Mouse (Mus musculus): Measurements from ENCODE around the gene Spns2. TPM values are rescaled to one million over a fixed set of nuclear protein-coding genes. Genes with fewer than 3 reads are reported as not detected.

Gene Spns2
- polyA plus RNA-seq, 1 experiment from 2014 or later, result 12.6 TPM

DNA sequence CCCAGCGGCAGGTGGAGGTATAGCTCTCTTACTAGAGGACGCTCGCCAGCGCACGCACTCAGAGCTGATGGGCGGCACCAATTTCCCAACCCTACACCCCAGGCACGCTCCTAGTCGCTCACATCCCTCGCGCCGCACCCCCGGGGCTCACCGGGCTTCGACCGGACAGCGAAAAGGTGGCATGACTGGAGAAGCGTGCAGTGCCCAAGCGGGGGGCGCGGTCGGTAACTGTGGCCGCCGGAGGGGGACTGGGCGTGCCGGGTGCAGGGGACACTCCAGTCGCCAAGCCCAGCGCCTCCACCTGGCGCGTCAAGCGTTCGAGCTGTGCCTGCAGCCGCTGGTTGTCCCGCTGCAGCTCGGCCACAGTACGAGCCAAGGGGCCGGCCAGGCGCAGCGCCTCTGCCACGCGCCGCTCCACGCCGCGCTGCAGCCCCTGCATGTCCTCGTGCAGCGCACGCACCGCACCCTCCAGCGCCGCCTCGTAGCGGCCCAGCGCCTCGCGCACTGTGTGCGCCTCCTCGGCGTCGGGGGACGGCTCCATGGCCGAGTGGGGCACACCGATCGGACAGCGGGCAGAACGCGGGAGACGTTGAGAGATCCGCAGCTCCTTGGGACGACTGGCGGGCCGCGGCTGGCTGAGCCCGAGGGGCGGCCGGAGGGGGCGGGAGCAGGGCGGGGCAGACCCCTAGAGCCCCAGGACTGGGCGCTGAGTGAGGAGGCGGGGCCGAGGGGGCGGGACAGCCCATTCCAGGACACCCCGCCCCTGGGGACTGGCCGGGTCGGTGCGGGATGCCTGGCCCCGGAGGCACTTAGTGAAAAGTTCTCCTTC, 78.4 kb downstream of the Spns2 start, which contains the start of gene Smtnl2:
Gene Smtnl2 (minus strand): TSS at position 621 of the 829 bp plus-strand sequence.
- peaks cover 12% of the 10 kb centered on the region; the same call in 1 of the 2 replicates for H3K27me3 ChIP-seq (ENCODE audit: control insufficient read depth, insufficient read depth, low read length)
- no peaks in the 10 kb centered on the region for H3K9me3 ChIP-seq (ENCODE audit: control insufficient read depth, low read length)
- no peak within 1 kb of the TSS for H3K27ac ChIP-seq (replicated peaks; ENCODE audit: low read depth, low read length)
- peak within 1 kb of the TSS; percentile 63 for H3K9ac ChIP-seq (replicated peaks; ENCODE audit: low read length)
- H3K4me1 ChIP-seq (ENCODE audit: control insufficient read depth, insufficient read depth, low read length), result peaks cover 13% of the 10 kb centered on the region
- H3K4me3 ChIP-seq (replicated peaks; ENCODE audit: low read depth, low read length), result peak within 1 kb of the TSS; percentile 55
- no peaks in the 10 kb centered on the region for H3K36me3 ChIP-seq (ENCODE audit: control insufficient read depth, insufficient read depth, low read length)
- under 1% methylated on average over 82 of the region's 86 CpGs for WGBS
- ATAC-seq (ENCODE audit: low FRiP score, low TSS enrichment), result peak; percentile 70
- DNase-seq, result peak; percentile 82
- peak within 1 kb of the TSS; percentile 95 for H3K4me2 ChIP-seq (ENCODE audit: low read length)

DNA sequence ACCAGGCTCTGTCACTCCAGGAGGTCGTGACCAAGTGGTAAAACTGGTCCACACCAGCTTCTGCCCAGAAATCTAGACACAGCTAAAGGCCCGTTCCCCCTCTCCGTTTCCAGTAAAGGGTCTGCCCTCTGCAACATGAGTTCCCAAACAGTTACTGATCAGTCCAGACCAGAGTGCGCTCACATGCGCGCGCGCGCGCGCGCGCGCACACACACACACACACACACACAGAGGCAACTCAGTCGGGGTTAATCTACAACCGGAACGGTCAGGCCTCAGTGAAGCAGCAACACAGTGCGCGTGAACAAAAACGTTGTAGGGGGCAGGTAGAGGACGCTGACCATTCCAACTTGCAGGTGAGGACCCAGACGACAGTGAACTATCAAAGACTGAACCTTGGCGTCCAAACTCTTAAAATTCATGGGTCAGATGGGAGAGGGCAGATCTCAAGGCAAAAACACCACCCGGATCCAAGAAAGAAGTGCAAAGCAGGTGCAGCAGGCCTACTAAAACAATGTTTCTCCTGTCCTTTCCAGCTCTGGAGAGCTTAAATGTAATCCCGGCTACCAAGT, 79.1 kb downstream of the Spns2 start:
- ATAC-seq (ENCODE audit: low FRiP score, low TSS enrichment), result no peak; the same call in 1 of the 2 replicates
- under 1% methylated on average over 25 of the region's 25 CpGs for WGBS
- Histone ChIP-seq H3K4me3 (replicated peaks; ENCODE audit: low read depth, low read length) (peak overlapping the region; percentile 55), H3K9me3 (ENCODE audit: control insufficient read depth, low read length) (no peaks in the 10 kb centered on the region), H3K36me3 (ENCODE audit: control insufficient read depth, insufficient read depth, low read length) (no peaks in the 10 kb centered on the region), H3K27me3 (ENCODE audit: control insufficient read depth, insufficient read depth, low read length) (peaks cover 12% of the 10 kb centered on the region; the same call in 1 of the 2 replicates), H3K4me1 (ENCODE audit: control insufficient read depth, insufficient read depth, low read length) (peaks cover 13% of the 10 kb centered on the region), H3K4me2 (ENCODE audit: low read length) (peak overlapping the region; percentile 95), H3K27ac (replicated peaks; ENCODE audit: low read depth, low read length) (no peak overlapping the region), H3K9ac (replicated peaks; ENCODE audit: low read length) (peak overlapping the region; percentile 63; the same call in 1 of the 2 replicates)
- DNase-seq, result peak; percentile 23

DNA sequence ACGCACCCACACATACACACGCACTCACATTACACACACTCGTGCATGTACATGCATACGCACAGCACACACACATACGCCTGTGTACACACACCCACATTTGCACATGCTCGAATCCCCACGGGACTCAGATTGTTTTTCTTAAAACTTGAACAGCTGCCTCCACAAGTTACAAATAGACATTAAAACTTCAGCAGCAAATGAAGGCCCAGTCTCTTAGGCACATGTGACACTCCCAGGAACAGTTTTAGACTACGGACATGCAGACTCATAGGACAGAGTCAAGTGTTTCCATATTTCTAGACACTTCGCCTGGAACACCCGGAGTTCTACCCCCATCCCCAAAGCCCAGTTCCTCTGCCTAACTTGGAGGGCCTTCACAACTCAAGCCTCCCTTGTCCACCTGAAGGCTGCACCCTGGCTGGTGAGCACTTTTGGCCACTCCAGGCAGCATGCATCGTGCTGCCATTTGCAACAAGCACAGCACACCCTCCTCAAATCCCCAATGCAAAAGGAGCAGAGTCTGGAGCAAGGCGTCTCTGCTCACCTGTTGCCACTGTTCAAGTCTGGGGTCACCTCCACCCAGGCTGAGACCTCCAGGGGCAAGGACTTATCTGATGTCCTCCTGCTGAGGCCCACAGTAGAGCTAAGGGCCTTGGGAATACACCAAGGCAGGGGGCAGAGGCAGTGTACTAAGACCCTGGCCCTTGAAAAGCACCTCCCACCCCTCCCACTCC, 79.9 kb downstream of the Spns2 start:
- Histone ChIP-seq H3K4me3 (replicated peaks; ENCODE audit: low read depth, low read length) (no peak overlapping the region), H3K4me1 (ENCODE audit: control insufficient read depth, insufficient read depth, low read length) (peaks cover 13% of the 10 kb centered on the region), H3K4me2 (ENCODE audit: low read length) (no peak overlapping the region), H3K27ac (replicated peaks; ENCODE audit: low read depth, low read length) (no peak overlapping the region), H3K9ac (replicated peaks; ENCODE audit: low read length) (no peak overlapping the region), H3K9me3 (ENCODE audit: control insufficient read depth, low read length) (no peaks in the 10 kb centered on the region), H3K36me3 (ENCODE audit: control insufficient read depth, insufficient read depth, low read length) (no peaks in the 10 kb centered on the region), H3K27me3 (ENCODE audit: control insufficient read depth, insufficient read depth, low read length) (peaks cover 12% of the 10 kb centered on the region; the same call in 1 of the 2 replicates)
- DNase-seq (no peak), ATAC-seq (ENCODE audit: low FRiP score, low TSS enrichment) (no peak)
- WGBS, result 70% methylated on average over 12 of the region's 12 CpGs

DNA sequence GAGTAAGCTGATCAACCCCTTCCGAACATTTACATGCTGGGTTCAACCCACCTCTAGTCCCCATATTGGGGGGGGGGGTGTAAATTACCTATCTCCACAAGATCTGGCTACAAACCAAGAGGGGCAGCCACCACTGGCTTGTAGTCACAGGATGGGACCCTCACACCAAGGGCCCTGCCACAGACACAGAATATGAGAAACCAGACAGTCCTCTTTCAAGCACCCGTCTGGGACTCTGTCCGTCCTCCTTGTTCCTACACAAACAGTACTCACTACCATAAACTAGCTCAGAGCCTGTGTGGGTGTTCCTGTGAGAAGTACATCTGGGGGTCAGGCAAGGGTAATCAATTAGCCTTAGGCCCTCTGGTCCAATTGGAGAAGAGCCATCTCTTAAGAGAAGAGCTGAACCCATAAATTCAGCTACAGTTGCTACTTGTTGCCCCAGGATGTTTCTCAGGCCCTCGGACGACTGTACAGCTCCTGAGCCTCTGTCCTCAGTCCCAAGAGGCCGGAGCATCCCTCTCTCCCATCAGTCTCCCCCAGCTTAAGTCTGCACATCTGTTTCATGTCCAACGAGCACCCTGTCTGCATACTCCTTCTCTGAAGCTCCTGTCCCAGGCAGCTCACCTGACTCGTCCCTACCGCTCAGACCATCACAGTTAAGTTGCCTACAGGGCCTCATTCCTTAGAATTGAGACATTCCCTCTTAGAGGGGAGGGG, 81.1 kb downstream of the Spns2 start:
- no peak overlapping the region for H3K27ac ChIP-seq (replicated peaks; ENCODE audit: low read depth, low read length)
- H3K4me1 ChIP-seq (ENCODE audit: control insufficient read depth, insufficient read depth, low read length), result peaks cover 13% of the 10 kb centered on the region
- peaks cover 10% of the 10 kb centered on the region; the same call in 1 of the 2 replicates for H3K27me3 ChIP-seq (ENCODE audit: control insufficient read depth, insufficient read depth, low read length)

DNA sequence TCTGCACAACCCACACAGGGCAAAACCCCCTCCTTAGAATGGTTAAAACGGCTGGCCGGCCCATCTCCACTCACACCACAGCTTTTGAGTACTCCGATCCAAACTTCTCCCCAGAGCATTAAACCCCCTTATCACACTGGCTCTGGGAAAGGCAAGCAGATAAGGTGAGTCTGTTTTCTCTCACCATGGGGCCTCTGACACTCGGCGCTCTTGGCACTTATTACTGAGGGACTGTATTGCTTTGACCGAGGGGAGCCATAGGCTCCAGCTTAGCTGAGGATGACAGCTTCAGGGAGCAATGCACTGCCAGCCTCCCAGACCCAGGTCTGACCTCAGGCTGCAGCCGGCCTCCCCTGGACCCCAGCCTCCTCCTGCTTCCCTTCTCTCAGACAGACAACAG, 82.1 kb downstream of the Spns2 start:
- H3K27me3 ChIP-seq (ENCODE audit: control insufficient read depth, insufficient read depth, low read length), result peaks cover 10% of the 10 kb centered on the region; the same call in 1 of the 2 replicates
- no peak overlapping the region for H3K4me2 ChIP-seq (ENCODE audit: low read length)
- no peak for ATAC-seq (ENCODE audit: low FRiP score, low TSS enrichment)
- WGBS, result 21% methylated on average over 7 of the region's 7 CpGs
- H3K4me3 ChIP-seq (replicated peaks; ENCODE audit: low read depth, low read length), result no peak overlapping the region
- H3K9ac ChIP-seq (replicated peaks; ENCODE audit: low read length), result no peak overlapping the region
- H3K27ac ChIP-seq (replicated peaks; ENCODE audit: low read depth, low read length), result no peak overlapping the region
- H3K9me3 ChIP-seq (ENCODE audit: control insufficient read depth, low read length), result no peaks in the 10 kb centered on the region
- no peak for DNase-seq
- H3K4me1 ChIP-seq (ENCODE audit: control insufficient read depth, insufficient read depth, low read length), result peaks cover 13% of the 10 kb centered on the region
- H3K36me3 ChIP-seq (ENCODE audit: control insufficient read depth, insufficient read depth, low read length), result no peaks in the 10 kb centered on the region

More for the DNA sequence above, 81.1 kb downstream of the Spns2 start:
- ATAC-seq (ENCODE audit: low FRiP score, low TSS enrichment), result no peak
- no peaks in the 10 kb centered on the region for H3K36me3 ChIP-seq (ENCODE audit: control insufficient read depth, insufficient read depth, low read length)
- no peak for DNase-seq
- no peak overlapping the region for H3K4me2 ChIP-seq (ENCODE audit: low read length)
- 64% methylated on average over 9 of the region's 9 CpGs for WGBS
- no peak overlapping the region for H3K9ac ChIP-seq (replicated peaks; ENCODE audit: low read length)
- H3K9me3 ChIP-seq (ENCODE audit: control insufficient read depth, low read length), result no peaks in the 10 kb centered on the region
- no peak overlapping the region for H3K4me3 ChIP-seq (replicated peaks; ENCODE audit: low read depth, low read length)

DNA sequence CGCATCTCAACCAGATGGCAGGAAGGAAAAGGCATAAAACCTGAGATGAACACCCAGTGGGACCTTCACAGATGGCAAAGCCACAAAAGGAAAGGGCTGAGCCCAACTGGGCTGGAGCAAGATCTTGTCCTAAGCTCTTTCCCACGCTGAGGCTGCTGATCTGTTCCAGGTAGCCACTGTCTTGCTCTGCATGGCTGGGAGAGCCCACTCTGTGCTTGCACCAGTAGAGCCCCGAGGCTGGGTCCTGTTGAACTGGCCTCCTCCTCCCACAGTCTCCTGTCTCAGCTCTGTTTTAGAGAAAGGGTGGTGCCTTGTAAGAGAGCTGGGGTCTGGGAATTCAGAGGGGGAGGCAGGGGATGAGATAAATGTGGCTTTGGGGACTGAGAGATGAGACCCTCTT, 82.6 kb downstream of the Spns2 start:
- H3K27me3 ChIP-seq (ENCODE audit: control insufficient read depth, insufficient read depth, low read length), result peaks cover 9% of the 10 kb centered on the region; the same call in 1 of the 2 replicates
- H3K4me3 ChIP-seq (replicated peaks; ENCODE audit: low read depth, low read length), result no peak overlapping the region
- no peak overlapping the region for H3K9ac ChIP-seq (replicated peaks; ENCODE audit: low read length)
- ATAC-seq (ENCODE audit: low FRiP score, low TSS enrichment) (no peak), DNase-seq (no peak)
- no peak overlapping the region for H3K4me2 ChIP-seq (ENCODE audit: low read length)
- WGBS, result 9% methylated on average over 3 of the region's 3 CpGs
- no peak overlapping the region for H3K27ac ChIP-seq (replicated peaks; ENCODE audit: low read depth, low read length)
- H3K36me3 ChIP-seq (ENCODE audit: control insufficient read depth, insufficient read depth, low read length), result no peaks in the 10 kb centered on the region
- no peaks in the 10 kb centered on the region for H3K9me3 ChIP-seq (ENCODE audit: control insufficient read depth, low read length)
- peaks cover 13% of the 10 kb centered on the region for H3K4me1 ChIP-seq (ENCODE audit: control insufficient read depth, insufficient read depth, low read length)

DNA sequence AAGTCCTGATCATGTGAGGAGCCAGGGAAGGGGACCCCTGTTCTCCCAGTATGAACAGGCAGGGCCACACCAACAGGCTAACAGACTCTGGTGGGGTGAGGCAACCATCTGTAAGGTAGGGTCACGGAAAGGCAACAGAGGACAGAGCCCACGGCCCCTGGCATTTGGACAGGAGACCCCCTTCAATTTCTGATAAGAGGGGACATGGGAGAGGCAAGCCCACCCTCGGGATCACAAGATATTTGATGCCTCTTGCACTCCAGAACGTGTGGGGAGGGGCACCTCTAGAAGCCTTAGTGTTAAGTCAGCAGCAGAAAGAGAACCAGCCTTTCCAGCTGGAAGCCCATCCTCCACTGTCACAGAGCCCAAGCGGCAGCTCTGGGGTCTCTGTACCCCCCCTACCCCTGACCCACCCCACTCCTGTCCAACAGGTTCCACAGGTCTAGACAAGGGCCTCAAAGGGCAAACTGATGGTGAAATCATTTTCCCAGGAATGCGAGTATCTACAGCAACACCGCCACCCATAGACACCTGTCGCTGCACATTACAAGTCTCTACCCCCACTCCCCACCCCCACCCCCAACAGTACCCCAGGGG, 83.5 kb downstream of the Spns2 start:
- no peak overlapping the region for H3K9ac ChIP-seq (replicated peaks; ENCODE audit: low read length)
- peaks cover under 1% of the 10 kb centered on the region; the same call in 1 of the 2 replicates for H3K27me3 ChIP-seq (ENCODE audit: control insufficient read depth, insufficient read depth, low read length)
- DNase-seq (no peak), ATAC-seq (ENCODE audit: low FRiP score, low TSS enrichment) (no peak)
- H3K36me3 ChIP-seq (ENCODE audit: control insufficient read depth, insufficient read depth, low read length), result no peaks in the 10 kb centered on the region
- H3K9me3 ChIP-seq (ENCODE audit: control insufficient read depth, low read length), result no peaks in the 10 kb centered on the region
- H3K4me2 ChIP-seq (ENCODE audit: low read length), result no peak overlapping the region
- H3K4me3 ChIP-seq (replicated peaks; ENCODE audit: low read depth, low read length), result no peak overlapping the region
- WGBS, result 61% methylated on average over 8 of the region's 8 CpGs
- peaks cover 7% of the 10 kb centered on the region; the same call in 1 of the 2 replicates for H3K4me1 ChIP-seq (ENCODE audit: control insufficient read depth, insufficient read depth, low read length)
- H3K27ac ChIP-seq (replicated peaks; ENCODE audit: low read depth, low read length), result no peak overlapping the region

DNA sequence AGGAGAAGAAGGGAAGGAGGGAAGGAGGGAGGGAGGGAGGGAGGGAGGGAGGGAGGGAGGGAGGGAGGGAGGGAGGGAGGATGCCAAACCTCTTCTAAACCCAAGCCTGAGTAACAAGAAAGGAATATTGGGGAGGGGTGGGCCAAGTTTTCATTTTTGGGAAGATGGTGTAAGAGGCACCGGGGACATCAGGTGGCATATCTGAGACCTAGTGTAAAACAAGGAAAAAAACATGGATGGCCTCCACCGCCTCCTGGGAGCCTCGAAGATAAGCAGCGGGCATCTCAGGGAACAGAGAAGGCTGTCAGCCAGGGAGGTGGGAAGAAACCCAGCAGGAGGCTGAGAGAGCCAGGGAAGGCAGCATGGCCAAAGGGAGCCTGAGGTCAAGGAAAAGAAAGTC, 84.2 kb downstream of the Spns2 start:
- Histone ChIP-seq H3K4me2 (ENCODE audit: low read length) (no peak overlapping the region), H3K9ac (replicated peaks; ENCODE audit: low read length) (no peak overlapping the region), H3K4me1 (ENCODE audit: control insufficient read depth, insufficient read depth, low read length) (peaks cover 1% of the 10 kb centered on the region; the same call in 1 of the 2 replicates), H3K27ac (replicated peaks; ENCODE audit: low read depth, low read length) (no peak overlapping the region), H3K9me3 (ENCODE audit: control insufficient read depth, low read length) (no peaks in the 10 kb centered on the region), H3K36me3 (ENCODE audit: control insufficient read depth, insufficient read depth, low read length) (no peaks in the 10 kb centered on the region), H3K4me3 (replicated peaks; ENCODE audit: low read depth, low read length) (no peak overlapping the region), H3K27me3 (ENCODE audit: control insufficient read depth, insufficient read depth, low read length) (no peaks in the 10 kb centered on the region; the same call in 1 of the 2 replicates)
- no peak for DNase-seq
- ATAC-seq (ENCODE audit: low FRiP score, low TSS enrichment), result no peak
- 67% methylated on average over 4 of the region's 4 CpGs for WGBS
